Mouse (Mus musculus) layer of hippocampus, adult 9-11 months (tissue): ENCODE data around the gene Tmppe.

Experiments
- DNase-seq: peaks from one replicate; pipeline ENCODE4 v3.0.0; 2022

The Tmppe gene

DNA sequence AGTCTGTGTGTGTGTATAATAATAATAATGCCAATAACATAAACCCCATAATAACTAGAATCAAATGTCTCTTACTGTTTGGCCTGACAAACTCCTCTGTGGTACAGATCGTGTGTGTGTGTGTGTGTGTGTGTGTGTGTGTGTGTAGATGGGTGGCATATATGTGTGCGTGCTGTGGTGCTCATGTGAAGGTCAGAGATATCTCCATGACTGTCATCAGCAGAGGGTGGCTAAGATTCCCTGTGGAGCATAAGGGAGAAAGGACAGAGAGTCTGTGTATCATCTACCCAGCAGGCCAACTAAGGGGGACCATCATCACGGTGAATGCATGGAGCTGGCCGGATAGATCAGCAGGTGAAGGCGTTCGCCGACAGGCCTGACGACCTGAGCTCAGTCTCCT, 46.0 kb downstream of the Tmppe start:
- DNase-seq = no peak

DNA sequence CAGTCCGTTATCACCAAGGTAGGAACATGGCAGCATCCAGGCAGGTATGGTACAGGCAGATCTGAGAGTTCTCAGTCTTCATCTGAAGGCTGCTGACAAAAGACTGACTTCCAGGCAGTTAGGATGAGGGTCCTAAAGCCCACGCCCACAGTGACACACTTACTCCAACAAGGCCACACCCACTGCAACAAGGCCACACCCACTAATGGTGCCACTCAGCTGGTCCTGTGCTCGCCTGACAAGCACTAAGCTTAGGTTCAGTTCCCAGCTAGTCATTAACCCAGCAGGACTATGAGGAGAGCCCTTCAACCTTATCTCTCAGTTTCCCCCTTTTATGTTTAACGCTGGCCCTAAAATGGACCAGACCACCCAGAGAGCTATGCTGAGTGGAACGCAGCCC, 47.8 kb downstream of the Tmppe start:
- DNase-seq = no peak

DNA sequence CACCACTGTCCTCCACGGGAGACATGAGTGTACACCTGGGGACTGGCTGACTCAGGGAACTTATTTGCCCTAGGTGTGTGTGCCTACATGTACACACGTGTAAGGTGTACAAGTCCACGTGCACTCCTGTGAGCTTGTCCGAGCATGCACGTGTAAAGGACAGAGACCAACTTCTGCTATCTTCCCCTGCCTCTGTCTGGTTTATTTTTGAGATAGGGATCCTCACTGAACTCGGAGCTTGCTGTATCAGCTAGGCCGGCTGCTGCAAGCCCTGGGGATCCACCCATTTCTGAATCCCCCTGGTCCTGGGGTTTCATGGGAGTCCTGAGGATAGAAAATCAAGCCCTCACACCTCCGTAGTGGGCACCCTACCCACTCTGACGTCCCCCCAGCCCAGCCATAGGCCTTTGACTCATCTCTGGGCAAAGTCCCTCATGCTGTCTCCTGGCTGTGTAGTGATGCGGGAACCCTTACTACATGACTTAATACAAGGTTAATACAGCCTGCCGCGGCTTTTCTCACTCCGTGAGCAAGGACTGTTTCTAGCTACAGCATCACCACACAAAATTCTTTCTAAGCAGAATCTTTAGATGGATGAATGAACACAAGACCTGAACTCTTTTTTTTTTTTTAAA, 48.3 kb downstream of the Tmppe start:
- no peak for DNase-seq

DNA sequence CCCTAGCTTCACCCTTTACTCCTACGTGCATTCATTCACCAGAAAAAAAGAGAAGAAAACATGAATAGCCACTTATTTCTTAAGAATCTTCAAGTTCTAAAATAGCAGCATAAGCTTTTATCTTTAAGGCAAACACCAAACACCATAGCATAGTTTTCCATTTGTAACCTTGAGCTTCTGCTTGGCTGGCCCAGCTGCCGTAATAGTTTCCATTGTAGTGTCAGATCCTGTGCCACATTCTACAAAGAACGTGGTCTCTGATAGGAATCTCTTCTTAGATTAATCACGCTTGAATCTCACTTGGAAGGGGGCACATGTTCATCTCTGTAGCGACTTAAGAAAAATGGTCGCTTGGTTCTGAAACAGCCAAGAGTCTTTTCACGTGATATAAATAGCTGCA, 50.7 kb downstream of the Tmppe start:
- no peak for DNase-seq

DNA sequence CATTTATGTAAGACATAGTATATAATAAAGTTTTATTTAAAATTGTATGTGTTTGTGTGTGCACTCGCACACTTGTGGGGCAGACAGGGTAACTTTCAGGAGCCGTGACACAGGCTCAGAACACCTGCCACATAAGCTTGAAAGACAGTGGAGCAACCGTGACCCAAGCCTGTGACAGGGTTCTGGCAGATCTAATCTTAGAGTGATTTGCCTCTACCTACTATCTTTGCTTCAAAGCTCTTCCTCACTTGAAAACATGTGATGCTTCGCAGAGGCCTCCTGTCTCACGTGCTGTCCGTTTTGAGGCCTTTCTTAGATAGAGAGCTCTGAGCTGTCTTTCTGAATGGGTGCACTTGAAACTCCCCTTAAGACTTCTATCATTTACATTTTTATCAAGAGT, 51.5 kb downstream of the Tmppe start:
- no peak for DNase-seq

DNA sequence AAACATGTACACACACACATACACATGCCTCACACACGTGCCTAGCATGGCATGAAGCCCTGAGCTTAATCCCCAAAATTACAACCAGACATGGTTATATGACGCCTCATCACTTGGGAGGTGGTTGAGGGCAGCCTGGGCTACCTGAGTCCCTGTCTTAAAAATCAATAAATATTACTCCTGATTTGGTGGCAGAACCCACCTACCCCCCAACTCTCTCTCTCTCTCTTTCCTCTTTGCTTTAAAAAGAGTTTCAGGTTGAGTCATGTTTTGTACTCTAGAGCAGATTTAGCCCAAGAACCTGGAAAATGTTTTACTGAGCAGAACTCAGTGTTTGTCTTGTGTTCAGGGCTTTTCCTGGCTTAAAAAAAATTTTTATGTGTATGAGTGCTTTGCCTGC, 54.5 kb downstream of the Tmppe start:
- DNase-seq = no peak
